Mouse (Mus musculus) spleen, adult 18-20 months (tissue): ENCODE measurements around the gene Slc50a1.

Experiments
- DNase-seq, 2 experiments: peaks; one replicate each; pipeline ENCODE4 v3.0.0; 2022; ENCODE audit warnings: mixed read lengths in 2 of 2

Slc50a1 gene

DNA sequence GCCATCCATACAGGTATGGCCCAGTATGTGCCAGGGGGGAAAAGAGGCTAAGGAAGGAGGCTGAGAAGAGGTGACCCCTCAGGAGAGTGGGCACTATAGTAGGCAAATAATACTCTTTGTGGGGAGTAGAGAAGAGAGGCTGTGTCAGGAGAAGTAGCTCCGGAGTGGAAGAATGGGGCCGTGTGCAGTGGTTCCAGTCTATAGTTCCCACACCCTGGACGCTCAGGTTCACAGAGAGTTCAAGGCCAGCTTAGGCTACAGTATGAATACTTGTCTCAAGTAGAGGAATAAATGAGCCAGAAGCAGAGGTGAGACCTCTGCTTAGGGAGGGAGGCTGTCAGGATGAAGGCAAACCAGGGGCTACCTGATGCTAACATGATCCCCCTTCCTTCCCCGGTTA is 41.1 kb downstream of the Slc50a1 start:
- no peak for DNase-seq

GRCm38 (mm10) chr3:89228836-89229235 is 41.5 kb downstream of the Slc50a1 start, which contains the start of gene Muc1:
Gene Muc1, plus strand, starts transcription at chr3:89229057.
- DNase-seq = no peak

DNA sequence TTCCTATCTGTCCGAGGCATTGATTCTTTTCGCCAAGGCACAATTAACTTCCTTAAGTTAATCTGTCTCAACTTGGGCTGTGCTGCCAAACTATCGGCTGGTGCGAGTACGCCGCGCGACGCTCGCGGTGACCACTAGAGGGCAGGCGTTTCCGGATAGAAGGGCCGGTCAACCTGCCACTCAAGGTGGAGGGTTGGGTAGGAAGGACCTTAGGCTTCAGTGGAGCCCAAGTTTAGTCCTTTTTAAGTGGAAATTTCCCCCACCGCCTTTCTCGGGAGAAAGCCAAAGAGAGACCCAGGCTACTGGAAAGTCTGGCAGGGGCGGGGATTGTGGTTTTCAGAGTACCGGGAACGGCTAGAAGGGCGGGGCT is 42.2 kb downstream of the Slc50a1 start:
- DNase-seq = peak; percentile 76 to 86

DNA sequence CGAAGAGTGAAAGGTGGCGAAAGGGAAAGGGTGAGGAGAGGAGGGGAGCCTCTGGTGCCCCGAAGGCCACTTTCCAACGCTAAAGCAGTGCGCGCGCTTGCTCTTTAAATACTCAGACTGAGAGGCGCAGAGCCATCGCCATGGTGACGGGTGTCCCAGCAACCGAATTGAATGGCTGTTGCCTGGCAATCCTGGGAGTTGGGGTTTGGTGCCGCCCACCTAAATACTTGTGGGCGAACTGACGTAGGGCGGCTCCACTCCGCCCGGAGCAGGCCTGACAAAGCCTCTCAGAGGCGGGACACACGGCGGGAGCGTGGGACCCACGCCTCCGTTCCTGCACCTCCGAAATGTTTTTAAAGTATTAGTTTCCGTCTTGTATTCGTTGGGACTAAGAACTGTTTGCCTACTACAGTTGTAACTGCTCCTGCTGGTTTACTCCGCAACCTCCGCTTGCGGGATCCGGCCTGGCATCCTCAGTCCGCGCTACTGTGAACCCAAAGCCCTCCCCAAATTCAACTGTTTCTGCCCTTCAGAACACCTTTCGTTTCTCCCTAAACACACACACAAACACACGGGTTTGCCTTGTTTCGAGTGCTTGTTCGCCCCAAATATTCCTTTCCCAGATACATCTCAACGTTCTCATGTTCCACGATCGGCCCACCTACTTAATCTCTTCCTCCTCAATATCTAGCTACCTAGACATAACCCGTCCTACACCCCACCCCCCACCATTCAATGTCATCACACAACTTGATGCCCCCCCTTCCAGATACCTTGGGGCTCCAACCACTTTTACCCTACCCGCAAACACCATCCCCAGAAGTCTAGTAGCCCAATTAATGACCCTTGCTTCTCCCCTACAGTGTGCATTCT is 42.8 kb downstream of the Slc50a1 start:
- peak in 1 of 2 experiments; percentile 43 for DNase-seq

GRCm38 (mm10) chr3:89226900-89227299 is 43.5 kb downstream of the Slc50a1 start, which contains the start of gene Mtx1:
Gene Mtx1, minus strand, starts transcription at chr3:89227088.
- DNase-seq = no peak

DNA sequence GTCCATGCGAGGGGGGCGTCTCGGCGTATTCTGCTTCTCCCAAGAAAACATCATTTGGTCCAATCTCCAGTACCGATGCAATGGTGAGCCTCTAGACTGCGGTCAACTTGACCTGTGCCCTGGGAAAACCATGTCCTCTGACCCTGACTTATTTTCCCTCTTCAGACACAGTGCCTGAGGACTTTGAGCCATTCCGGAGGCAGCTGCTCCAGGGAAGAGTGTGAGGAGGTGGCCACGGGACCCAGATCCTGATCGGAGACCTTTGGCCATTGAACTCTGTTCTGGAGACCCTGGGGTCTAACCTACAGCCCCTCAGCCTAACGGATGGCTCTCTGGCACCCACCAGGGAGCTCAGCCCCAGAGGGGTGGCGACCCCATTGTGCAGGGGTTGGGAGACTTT is 44.0 kb downstream of the Slc50a1 start:
- DNase-seq = no peak

DNA sequence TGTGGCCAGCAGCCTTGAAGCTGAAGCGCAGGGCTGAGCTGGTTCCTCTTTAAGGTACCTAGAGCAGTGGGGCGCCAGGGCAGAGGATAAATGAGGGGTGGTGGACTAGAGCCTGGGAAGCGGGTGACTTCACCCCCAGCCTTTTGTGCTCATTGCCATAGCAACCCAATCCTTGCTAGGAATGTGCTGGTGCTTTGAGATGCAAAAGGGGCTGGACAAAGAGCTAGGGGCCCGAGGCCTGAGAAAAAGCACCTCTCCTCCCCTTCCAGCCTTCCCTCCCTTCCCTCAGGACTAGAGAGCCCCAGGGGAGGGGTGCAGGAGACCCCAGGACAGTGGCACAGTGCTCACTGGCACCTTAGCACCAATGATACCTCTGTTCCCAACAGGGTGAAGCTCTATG is 44.5 kb downstream of the Slc50a1 start:
- no peak for DNase-seq

- no peak for DNase-seq
Measured at GRCm38 (mm10) chr3:89225321-89225815, 45.0 kb downstream of the Slc50a1 start.

DNA sequence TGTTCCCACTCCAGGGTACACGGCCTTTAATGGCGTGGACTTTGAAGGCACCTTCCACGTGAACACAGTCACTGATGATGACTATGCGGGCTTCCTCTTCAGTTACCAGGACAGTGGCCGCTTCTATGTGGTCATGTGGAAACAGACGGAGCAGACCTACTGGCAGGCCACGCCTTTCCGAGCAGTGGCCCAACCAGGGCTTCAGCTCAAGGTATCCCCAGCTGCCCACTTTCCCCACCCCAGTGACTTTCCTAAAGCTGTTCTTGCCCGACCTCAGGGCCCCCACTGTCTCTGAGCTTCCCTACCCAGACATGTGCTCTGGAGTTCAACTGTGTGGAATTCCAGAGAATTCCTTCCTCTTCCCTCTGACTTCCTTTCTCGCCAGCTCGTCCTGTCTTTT is 45.6 kb downstream of the Slc50a1 start:
- no peak for DNase-seq

DNA sequence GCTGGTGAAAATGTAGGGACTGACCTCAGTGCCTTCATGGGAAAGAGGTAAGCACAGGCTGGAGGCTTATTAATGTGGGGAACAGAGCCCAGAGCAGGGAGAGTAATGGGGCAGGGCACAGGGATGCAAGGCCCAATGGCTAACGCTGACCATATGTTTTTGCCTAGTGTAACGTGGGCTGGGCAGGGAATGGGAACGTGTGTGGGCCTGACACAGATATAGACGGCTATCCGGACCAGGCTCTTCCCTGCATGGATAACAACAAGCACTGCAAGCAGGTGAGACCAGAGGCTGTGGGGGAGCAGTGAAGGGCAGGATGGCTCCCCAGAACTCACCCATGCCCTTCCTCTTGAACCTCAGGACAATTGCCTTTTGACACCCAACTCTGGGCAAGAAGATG is 49.2 kb downstream of the Slc50a1 start:
- DNase-seq = no peak

DNA sequence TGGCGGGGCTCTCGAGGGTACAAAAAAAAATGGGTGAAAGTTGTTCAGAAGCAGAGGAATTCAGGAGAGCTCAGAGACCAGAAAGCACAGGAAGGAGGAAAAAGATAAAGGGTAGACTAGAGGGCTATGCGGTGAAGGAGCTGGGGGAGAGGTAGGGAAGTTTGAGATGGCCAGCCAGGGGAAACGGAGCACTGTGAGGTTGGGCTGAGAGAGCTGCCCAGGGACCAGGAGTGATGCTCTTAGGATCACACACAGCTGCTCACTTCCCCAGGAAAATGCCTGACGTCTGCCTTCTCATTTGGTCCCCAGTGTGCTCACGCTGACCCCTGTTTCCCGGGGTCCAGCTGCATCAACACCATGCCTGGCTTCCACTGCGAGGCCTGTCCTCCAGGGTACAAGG is 50.8 kb downstream of the Slc50a1 start:
- DNase-seq = no peak

- no peak for DNase-seq
Measured at GRCm38 (mm10) chr3:89218271-89218670, 52.1 kb downstream of the Slc50a1 start.
